Mouse (Mus musculus) cerebellum, postnatal 25 days (tissue): ENCODE measurements around the gene Cox6b2.
A peak's percentile ranks its signal among the peaks of the same experiment; 100 is the strongest.

Source experiments
- DNase-seq, 2 experiments: peaks; one replicate each; pipeline ENCODE4 v3.0.0; 2021; ENCODE audit warnings: mixed read lengths in 2 of 2

Gene Cox6b2

GRCm38 (mm10) chr7:4705098-4705497, 47.8 kb downstream of the Cox6b2 start:
- peak; percentile 55 to 68 for DNase-seq

DNA sequence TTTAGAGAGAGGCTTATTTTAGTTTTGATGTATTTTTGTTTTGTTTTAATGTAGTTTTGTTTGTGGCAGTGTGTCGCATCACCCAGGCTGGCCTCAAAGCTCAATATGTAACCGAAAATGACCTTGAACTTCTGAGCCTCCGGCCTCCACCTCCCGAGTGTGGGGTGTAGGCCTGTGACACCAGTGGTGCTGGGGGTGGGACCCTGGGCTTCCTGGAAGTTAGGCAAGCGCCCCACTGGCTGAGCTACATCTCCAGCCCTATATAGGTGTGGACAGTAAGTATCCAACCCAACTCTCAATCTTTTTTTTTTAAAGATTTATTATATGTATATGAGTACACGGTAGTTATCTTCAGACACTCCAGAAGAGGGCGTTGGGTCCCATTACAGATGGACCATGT, 49.7 kb downstream of the Cox6b2 start:
- no peak for DNase-seq

GRCm38 (mm10) chr7:4702334-4702733, 50.6 kb downstream of the Cox6b2 start:
- peak in 1 of 2 experiments; percentile 16 for DNase-seq
